In the genomic region with DNA sequence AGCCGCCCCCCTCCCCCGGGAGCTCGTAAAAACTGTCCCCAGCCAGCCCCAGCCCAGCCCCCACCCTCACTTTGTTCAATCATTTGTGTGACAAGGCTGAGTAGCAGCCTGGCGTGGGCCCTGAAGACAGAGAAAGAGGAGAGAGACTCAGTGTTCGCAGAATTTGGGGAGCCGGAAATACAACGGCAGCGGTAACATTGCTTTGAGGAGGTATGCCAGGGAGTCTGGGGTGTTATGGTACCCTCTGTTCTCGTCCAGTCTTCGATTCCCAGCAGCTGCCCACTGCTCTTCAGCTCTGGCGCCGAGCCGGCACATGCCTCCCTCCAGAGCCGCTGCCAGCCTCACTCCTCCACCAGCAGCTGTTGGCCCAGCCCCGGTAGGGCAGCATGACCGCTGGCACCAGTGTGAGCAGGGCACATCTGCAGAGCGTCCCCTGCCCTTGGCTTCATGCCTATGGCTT, we compare ENCODE assay signal across 8 mouse cellular contexts.
DNase-seq lines count a peak whose midpoint lies in the region; ATAC-seq and TF ChIP-seq lines count a peak whose summit lies in the region.

No protein-coding gene starts in this region.

- ATAC-seq in lung, embryonic 16.5 days (ENCODE audit: low read depth): 0 out of 2 replicates have a peak, but pooled peaks have one; percentile 34
- ATAC-seq in embryonic facial prominence, embryonic 11.5 days (replicated peaks; ENCODE audit: insufficient number of reproducible peaks, low FRiP score, low TSS enrichment, low read depth): 0 out of 2 replicates have a peak, but pooled peaks have one; percentile 39
- peak; percentile 57 for ATAC-seq in midbrain, postnatal 0 days (ENCODE audit: low FRiP score)

- no peak for TF ChIP-seq POLR2A in lung, adult 2 months (IDR thresholded peaks at IDR 0.05; ENCODE audit: borderline replicate concordance, extremely low read depth, low read depth, low read length)
- no peak for TF ChIP-seq POLR2A in thymus, adult 2 months (IDR thresholded peaks at IDR 0.05; ENCODE audit: control insufficient read depth, extremely low read depth, insufficient read depth, low read length, poor library complexity)

- H3K4me3 ChIP-seq in lung, embryonic 16.5 days (ENCODE audit: low read length): no peak overlapping the region
- no peak overlapping the region for H3K4me3 ChIP-seq in lung, adult 2 months (replicated peaks; ENCODE audit: extremely low read depth, low read depth, low read length)
- H3K4me3 ChIP-seq in embryonic facial prominence, embryonic 11.5 days (ENCODE audit: low read depth, low read length): no peak overlapping the region
- no peak overlapping the region for H3K4me3 ChIP-seq in midbrain, postnatal 0 days (ENCODE audit: low read depth, low read length)
- no peak overlapping the region for H3K4me3 ChIP-seq in thymus, adult 2 months (ENCODE audit: control insufficient read depth, insufficient read depth, low read length)

- H3K9ac ChIP-seq in lung, embryonic 16.5 days (ENCODE audit: low read length): no peak overlapping the region
- no peak overlapping the region for H3K9ac ChIP-seq in embryonic facial prominence, embryonic 11.5 days (replicated peaks; ENCODE audit: low read length)
- H3K9ac ChIP-seq in midbrain, postnatal 0 days (replicated peaks; ENCODE audit: low read length, poor library complexity, severe bottlenecking): no peak overlapping the region

- H3K27ac ChIP-seq in lung, embryonic 16.5 days (ENCODE audit: low read length): no peak overlapping the region
- H3K27ac ChIP-seq in embryonic facial prominence, embryonic 11.5 days (replicated peaks; ENCODE audit: low read depth, low read length): no peak overlapping the region
- H3K27ac ChIP-seq in midbrain, postnatal 0 days (ENCODE audit: low read depth, low read length): no peak overlapping the region
- H3K27ac ChIP-seq in thymus, adult 2 months (ENCODE audit: control insufficient read depth, insufficient read depth, low read length): no peak overlapping the region

- no peak for TF ChIP-seq CTCF in lung, adult 2 months (IDR thresholded peaks at IDR 0.05; ENCODE audit: insufficient read depth, low read length)
- no peak for TF ChIP-seq CTCF in midbrain, postnatal 0 days (IDR thresholded peaks at IDR 0.05)
- no peak for TF ChIP-seq CTCF in thymus, adult 2 months (IDR thresholded peaks at IDR 0.05; ENCODE audit: borderline replicate concordance, control insufficient read depth, extremely low read depth, insufficient read depth, low read length, poor library complexity)

- no peak overlapping the region for H3K4me2 ChIP-seq in lung, embryonic 16.5 days (ENCODE audit: low read depth, low read length)
- no peak overlapping the region for H3K4me2 ChIP-seq in embryonic facial prominence, embryonic 11.5 days (ENCODE audit: low read depth, low read length)
- no peak overlapping the region for H3K4me2 ChIP-seq in midbrain, postnatal 0 days (ENCODE audit: low read depth, low read length, poor library complexity, severe bottlenecking)

- WGBS in lung, embryonic 16.5 days: 58% methylated on average over 17 of the region's 17 CpGs
- 57% methylated on average over 17 of the region's 17 CpGs for WGBS in lung, adult 2 months
- 75% methylated on average over 17 of the region's 17 CpGs for WGBS in embryonic facial prominence, embryonic 11.5 days
- 69% methylated on average over 16 of the region's 17 CpGs for WGBS in midbrain, postnatal 0 days
- 94% methylated on average over 17 of the region's 17 CpGs for WGBS in thymus, adult 2 months

- H3K36me3 ChIP-seq in lung, embryonic 16.5 days (ENCODE audit: control insufficient read depth, insufficient read depth, low read length): no peaks in the 10 kb centered on the region
- H3K36me3 ChIP-seq in embryonic facial prominence, embryonic 11.5 days (replicated peaks; ENCODE audit: control insufficient read depth, insufficient read depth, low read depth, low read length): no peaks in the 10 kb centered on the region
- H3K36me3 ChIP-seq in midbrain, postnatal 0 days (ENCODE audit: insufficient read depth, low read length): no peaks in the 10 kb centered on the region
- no peaks in the 10 kb centered on the region for H3K36me3 ChIP-seq in thymus, adult 2 months (ENCODE audit: control insufficient read depth, insufficient read depth, low read length)

- intact Hi-C loops in heart, postnatal 14 days (cut with DNase I): loop anchor here (5.0 kb wide), 1 partner anchor 239 kb away; no protein-coding TSS in a partner anchor

- no peak for DNase-seq in lung, adult 2 months
- no peak for DNase-seq in embryonic facial prominence, embryonic 11.5 days (ENCODE audit: low spot score)
- peak; percentile 69 to 81 for DNase-seq in heart, postnatal 14 days
- peak; percentile 76 to 77 for DNase-seq in layer of hippocampus, postnatal 10 days (ENCODE audit: low spot score in 2 of 2)
- peak; percentile 78 for DNase-seq in midbrain, postnatal 0 days (ENCODE audit: low spot score)
- DNase-seq in thymus, postnatal 0 days (ENCODE audit: low spot score): no peak
- no peak for DNase-seq in thymus, adult 2 months

- H3K9me3 ChIP-seq in lung, embryonic 16.5 days (ENCODE audit: control insufficient read depth, low read length): no peaks in the 10 kb centered on the region
- H3K9me3 ChIP-seq in embryonic facial prominence, embryonic 11.5 days (replicated peaks; ENCODE audit: control insufficient read depth, low read length): no peaks in the 10 kb centered on the region
- no peaks in the 10 kb centered on the region for H3K9me3 ChIP-seq in midbrain, postnatal 0 days (ENCODE audit: low read length)

- H3K4me1 ChIP-seq in lung, embryonic 16.5 days (replicated peaks; ENCODE audit: control insufficient read depth, insufficient read depth, low read length): no peaks in the 10 kb centered on the region; the same call in 1 of the 2 replicates
- H3K4me1 ChIP-seq in lung, adult 2 months (ENCODE audit: control insufficient read depth, insufficient read depth, low read length): no peaks in the 10 kb centered on the region
- H3K4me1 ChIP-seq in embryonic facial prominence, embryonic 11.5 days (ENCODE audit: control insufficient read depth, insufficient read depth, low read length): no peaks in the 10 kb centered on the region
- H3K4me1 ChIP-seq in midbrain, postnatal 0 days (ENCODE audit: insufficient read depth, low read length): no peaks in the 10 kb centered on the region
- no peaks in the 10 kb centered on the region for H3K4me1 ChIP-seq in thymus, adult 2 months (replicated peaks; ENCODE audit: control insufficient read depth, insufficient read depth, low read length)

- no peaks in the 10 kb centered on the region for H3K27me3 ChIP-seq in lung, embryonic 16.5 days (ENCODE audit: control insufficient read depth, insufficient read depth, low read depth, low read length)
- no peaks in the 10 kb centered on the region for H3K27me3 ChIP-seq in embryonic facial prominence, embryonic 11.5 days (ENCODE audit: control insufficient read depth, insufficient read depth, low read length)
- H3K27me3 ChIP-seq in midbrain, postnatal 0 days (ENCODE audit: insufficient read depth, low read length): no peaks in the 10 kb centered on the region
- no peaks in the 10 kb centered on the region for H3K27me3 ChIP-seq in thymus, adult 2 months (ENCODE audit: control insufficient read depth, insufficient read depth, low read length)

Comparison
In these comparisons a context has a peak if more than half of its experiments do, and no peak if none do; other contexts are left out.
1. DNase-seq: peak in heart, postnatal 14 days (2 of 2), layer of hippocampus, postnatal 10 days (2 of 2) and midbrain, postnatal 0 days (single experiment); none in lung, adult 2 months (single experiment), embryonic facial prominence, embryonic 11.5 days (single experiment), thymus, postnatal 0 days (single experiment) and thymus, adult 2 months (single experiment).
2. Peak in every context shown above with its lines, with median percentiles within 50 percentile points of each other: ATAC-seq.